ENCODE assay signal across 8 mouse cellular contexts in genomic region chr7:28373891-28374495, GRCm38 (mm10). TPM values are rescaled to one million over a fixed set of nuclear protein-coding genes. Genes with fewer than 3 reads are reported as not detected.
DNase-seq lines count a peak whose midpoint lies in the region; ATAC-seq and TF ChIP-seq lines count a peak whose summit lies in the region.

No protein-coding gene starts in this region.

- H3K27ac ChIP-seq in forebrain, embryonic 16.5 days (ENCODE audit: low read length), result peak overlapping the region; percentile 45

- 84% methylated on average over 7 of the region's 7 CpGs for WGBS in lung, adult 2 months
- WGBS in forebrain, embryonic 16.5 days, result 78% methylated on average over 7 of the region's 7 CpGs

- H3K4me2 ChIP-seq in forebrain, embryonic 16.5 days (ENCODE audit: low read length), result no peak overlapping the region

- peaks cover 7% of the 10 kb centered on the region; the same call in 1 of the 2 replicates for H3K4me1 ChIP-seq in lung, adult 2 months (ENCODE audit: control insufficient read depth, insufficient read depth, low read length)
- H3K4me1 ChIP-seq in forebrain, embryonic 16.5 days (replicated peaks; ENCODE audit: control insufficient read depth, insufficient read depth, low read length), result peaks cover 54% of the 10 kb centered on the region

- no peaks in the 10 kb centered on the region for H3K36me3 ChIP-seq in forebrain, embryonic 16.5 days (ENCODE audit: control insufficient read depth, insufficient read depth)

- ATAC-seq in forebrain, embryonic 16.5 days, result no peak

- TF ChIP-seq CTCF in lung, adult 2 months (IDR thresholded peaks at IDR 0.05; ENCODE audit: insufficient read depth, low read length), result no peak

- no peaks in the 10 kb centered on the region for H3K27me3 ChIP-seq in forebrain, embryonic 16.5 days (replicated peaks; ENCODE audit: control insufficient read depth, insufficient read depth, low read length)

- peak; percentile 35 for DNase-seq in cerebellum, adult 9-11 months
- DNase-seq in cerebellum, postnatal 14 days, result no peak
- DNase-seq in lung, adult 2 months, result peak; percentile 8
- no peak for DNase-seq in lung, postnatal 4 days
- peak; percentile 59 for DNase-seq in naive thymus-derived CD4-positive, alpha-beta T cell, adult 2 months (ENCODE audit: low read depth)
- DNase-seq in ovary, postnatal 10 days (ENCODE audit: low spot score), result no peak
- DNase-seq in layer of hippocampus, postnatal 14 days (ENCODE audit: low spot score in 2 of 2), result no peak

- no peak overlapping the region for H3K4me3 ChIP-seq in lung, adult 2 months (replicated peaks; ENCODE audit: extremely low read depth, low read depth, low read length)
- H3K4me3 ChIP-seq in forebrain, embryonic 16.5 days (replicated peaks; ENCODE audit: low read length), result no peak overlapping the region

- no peak for TF ChIP-seq POLR2A in lung, adult 2 months (IDR thresholded peaks at IDR 0.05; ENCODE audit: borderline replicate concordance, extremely low read depth, low read depth, low read length)

- no peaks in the 10 kb centered on the region for H3K9me3 ChIP-seq in forebrain, embryonic 16.5 days (ENCODE audit: control insufficient read depth, low read length)

- no peak overlapping the region for H3K9ac ChIP-seq in forebrain, embryonic 16.5 days (replicated peaks; ENCODE audit: low read depth, low read length)

RNA-seq across cellular contexts. Expression of gene Plekhg2, which starts 1.6 kb away (rescaled TPM):
- 37.5 and 40.0 TPM in 2 replicates for polyA plus RNA-seq in lung, adult 2 months (2012; rRNA removed)
- 40.7 and 50.8 TPM in 2 replicates for polyA plus RNA-seq in forebrain, embryonic 16.5 days (2015; fragmentation: Nextera tagmentation; extraction: Ambion mirVana)
- 10 to 100 TPM; 11.6 to 12.3 TPM for total RNA-seq in layer of hippocampus, postnatal 14 days (2021)

RNA-seq across cellular contexts. Expression of gene Zfp36, which starts 6.1 kb away (rescaled TPM):
- polyA plus RNA-seq in lung, adult 2 months (2012; rRNA removed), result 83.3 and 136 TPM in 2 replicates
- polyA plus RNA-seq in forebrain, embryonic 16.5 days (2015; fragmentation: Nextera tagmentation; extraction: Ambion mirVana), result 6.5 and 6.7 TPM in 2 replicates
- 1 to 10 TPM; 3.6 to 3.9 TPM for total RNA-seq in layer of hippocampus, postnatal 14 days (2021)

RNA-seq across cellular contexts. Expression of gene Med29, which starts 18.5 kb away (rescaled TPM):
- 37.3 and 39.2 TPM in 2 replicates for polyA plus RNA-seq in lung, adult 2 months (2012; rRNA removed)
- polyA plus RNA-seq in forebrain, embryonic 16.5 days (2015; fragmentation: Nextera tagmentation; extraction: Ambion mirVana), result 39.9 and 40.2 TPM in 2 replicates
- 10 to 100 TPM; 19.3 to 20.1 TPM for total RNA-seq in layer of hippocampus, postnatal 14 days (2021)

RNA-seq across cellular contexts. Expression of gene Paf1, which starts 18.8 kb away (rescaled TPM):
- 81.5 and 103 TPM in 2 replicates for polyA plus RNA-seq in lung, adult 2 months (2012; rRNA removed)
- 107 and 111 TPM in 2 replicates for polyA plus RNA-seq in forebrain, embryonic 16.5 days (2015; fragmentation: Nextera tagmentation; extraction: Ambion mirVana)
- total RNA-seq in layer of hippocampus, postnatal 14 days (2021), result 10 to 100 TPM; 73.5 to 74.2 TPM

RNA-seq across cellular contexts. Expression of gene Rps16, which starts 23.5 kb away (rescaled TPM):
- polyA plus RNA-seq in lung, adult 2 months (2012; rRNA removed), result 529 and 774 TPM in 2 replicates
- polyA plus RNA-seq in forebrain, embryonic 16.5 days (2015; fragmentation: Nextera tagmentation; extraction: Ambion mirVana), result 464 and 494 TPM in 2 replicates
- 100 to 1,000 TPM; 464 to 499 TPM for total RNA-seq in layer of hippocampus, postnatal 14 days (2021)

Comparison
In these comparisons a context has a peak if more than half of its experiments do, and no peak if none do; other contexts are left out.
1. DNase-seq: peak in cerebellum, adult 9-11 months (single experiment), lung, adult 2 months (single experiment) and naive thymus-derived CD4-positive, alpha-beta T cell, adult 2 months (single experiment); none in cerebellum, postnatal 14 days (0 of 2), lung, postnatal 4 days (0 of 2), ovary, postnatal 10 days (single experiment) and layer of hippocampus, postnatal 14 days (0 of 2).
2. RNA of gene Zfp36, which starts 6.1 kb away (polyA plus RNA-seq): 83.3 to 136 TPM in lung, adult 2 months; 6.5 to 6.7 TPM in forebrain, embryonic 16.5 days; every median in the first group is over 10 times any median in the second.